Mouse (Mus musculus): ENCODE measurements around the gene Vars. TPM values are rescaled to one million over a fixed set of nuclear protein-coding genes. Genes with fewer than 3 reads are reported as not detected.
"Not testable (repeated sequence)": the region's sequence is repeated elsewhere in the genome, so short reads cannot be mapped to it uniquely, and the experiment has no call there.

Vars gene
- polyA plus RNA-seq, 1 experiment from 2014 or later, result 124 TPM

GRCm38 (mm10) chr17:35004075-35004717, 3.4 kb downstream of the Vars start:
- DNase-seq (ENCODE audit: low spot score), result no peak
- H3K27me3 ChIP-seq (ENCODE audit: control insufficient read depth, insufficient read depth, low read length), result no peaks in the 10 kb centered on the region
- H3K4me1 ChIP-seq (ENCODE audit: control insufficient read depth, insufficient read depth, low read length), result peaks cover 16% of the 10 kb centered on the region
- no peak overlapping the region for H3K4me2 ChIP-seq (ENCODE audit: low read depth, severe bottlenecking)
- no peak overlapping the region for H3K9ac ChIP-seq (ENCODE audit: low read length)
- no peaks in the 10 kb centered on the region for H3K9me3 ChIP-seq (ENCODE audit: control insufficient read depth, low read length)
- 93% methylated on average over 17 of the region's 17 CpGs for WGBS
- ATAC-seq (ENCODE audit: insufficient number of reproducible peaks, low FRiP score, low TSS enrichment, low read depth), result no peak
- no peak overlapping the region for H3K4me3 ChIP-seq (ENCODE audit: low read depth, low read length)
- H3K27ac ChIP-seq (replicated peaks; ENCODE audit: low read depth, low read length), result no peak overlapping the region
- H3K36me3 ChIP-seq (ENCODE audit: control insufficient read depth, insufficient read depth, low read length), result peaks cover 24% of the 10 kb centered on the region

GRCm38 (mm10) chr17:35005158-35005557, 4.4 kb downstream of the Vars start:
- no peak overlapping the region for H3K4me3 ChIP-seq (ENCODE audit: low read depth, low read length)
- DNase-seq (ENCODE audit: low spot score), result no peak
- H3K4me2 ChIP-seq (ENCODE audit: low read depth, severe bottlenecking), result no peak overlapping the region
- H3K4me1 ChIP-seq (ENCODE audit: control insufficient read depth, insufficient read depth, low read length), result peaks cover 14% of the 10 kb centered on the region
- no peaks in the 10 kb centered on the region for H3K27me3 ChIP-seq (ENCODE audit: control insufficient read depth, insufficient read depth, low read length)
- 93% methylated on average over 10 of the region's 10 CpGs for WGBS
- no peak overlapping the region for H3K9ac ChIP-seq (ENCODE audit: low read length)
- no peak for ATAC-seq (ENCODE audit: insufficient number of reproducible peaks, low FRiP score, low TSS enrichment, low read depth)
- H3K27ac ChIP-seq (replicated peaks; ENCODE audit: low read depth, low read length), result no peak overlapping the region
- H3K9me3 ChIP-seq (ENCODE audit: control insufficient read depth, low read length), result no peaks in the 10 kb centered on the region
- peaks cover 27% of the 10 kb centered on the region for H3K36me3 ChIP-seq (ENCODE audit: control insufficient read depth, insufficient read depth, low read length)

DNA sequence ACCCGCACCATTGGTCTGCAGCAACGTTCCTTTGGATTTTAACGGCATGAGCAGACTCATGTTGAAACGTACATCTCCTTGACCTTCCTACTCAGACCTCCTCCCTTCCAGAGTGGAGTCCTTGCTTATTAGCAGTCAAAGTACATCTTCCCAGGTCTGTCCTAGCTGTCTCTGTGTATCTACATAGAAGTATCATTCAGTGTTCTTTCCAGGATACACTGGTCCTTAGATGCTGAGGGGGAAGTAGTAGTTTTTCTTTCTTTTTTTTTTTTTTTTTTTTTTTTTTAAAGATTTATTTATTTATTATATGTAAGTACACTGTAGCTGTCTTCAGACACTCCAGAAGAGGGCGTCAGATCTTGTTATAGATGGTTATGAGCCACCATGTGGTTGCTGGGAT, 5.1 kb downstream of the Vars start:
- 94% methylated on average over 4 of the region's 5 CpGs for WGBS
- H3K27me3 ChIP-seq (ENCODE audit: control insufficient read depth, insufficient read depth, low read length); H3K9me3 ChIP-seq (ENCODE audit: control insufficient read depth, low read length); H3K4me3 ChIP-seq (ENCODE audit: low read depth, low read length); H3K27ac ChIP-seq (replicated peaks; ENCODE audit: low read depth, low read length); H3K4me2 ChIP-seq (ENCODE audit: low read depth, severe bottlenecking); DNase-seq (ENCODE audit: low spot score); H3K9ac ChIP-seq (ENCODE audit: low read length); ATAC-seq (ENCODE audit: insufficient number of reproducible peaks, low FRiP score, low TSS enrichment, low read depth): not testable (repeated sequence)
- peaks cover 14% of the 10 kb centered on the region for H3K4me1 ChIP-seq (ENCODE audit: control insufficient read depth, insufficient read depth, low read length)
- peaks cover 33% of the 10 kb centered on the region for H3K36me3 ChIP-seq (ENCODE audit: control insufficient read depth, insufficient read depth, low read length)

GRCm38 (mm10) chr17:35007387-35007991, 6.7 kb downstream of the Vars start:
- no peaks in the 10 kb centered on the region for H3K9me3 ChIP-seq (ENCODE audit: control insufficient read depth, low read length)
- H3K9ac ChIP-seq (ENCODE audit: low read length), result no peak overlapping the region
- ATAC-seq (ENCODE audit: insufficient number of reproducible peaks, low FRiP score, low TSS enrichment, low read depth) (no peak), DNase-seq (ENCODE audit: low spot score) (no peak)
- WGBS, result 96% methylated on average over 7 of the region's 7 CpGs
- H3K4me3 ChIP-seq (ENCODE audit: low read depth, low read length), result no peak overlapping the region
- peaks cover 10% of the 10 kb centered on the region for H3K4me1 ChIP-seq (ENCODE audit: control insufficient read depth, insufficient read depth, low read length)
- no peak overlapping the region for H3K4me2 ChIP-seq (ENCODE audit: low read depth, severe bottlenecking)
- peaks cover 48% of the 10 kb centered on the region for H3K36me3 ChIP-seq (ENCODE audit: control insufficient read depth, insufficient read depth, low read length)
- H3K27me3 ChIP-seq (ENCODE audit: control insufficient read depth, insufficient read depth, low read length), result no peaks in the 10 kb centered on the region
- H3K27ac ChIP-seq (replicated peaks; ENCODE audit: low read depth, low read length), result no peak overlapping the region

GRCm38 (mm10) chr17:35009586-35009985, 8.8 kb downstream of the Vars start:
- WGBS, result 94% methylated on average over 7 of the region's 7 CpGs
- no peak overlapping the region for H3K9ac ChIP-seq (ENCODE audit: low read length)
- H3K4me1 ChIP-seq (ENCODE audit: control insufficient read depth, insufficient read depth, low read length), result no peaks in the 10 kb centered on the region
- H3K36me3 ChIP-seq (ENCODE audit: control insufficient read depth, insufficient read depth, low read length), result peaks cover 68% of the 10 kb centered on the region
- ATAC-seq (ENCODE audit: insufficient number of reproducible peaks, low FRiP score, low TSS enrichment, low read depth), result no peak
- no peaks in the 10 kb centered on the region for H3K9me3 ChIP-seq (ENCODE audit: control insufficient read depth, low read length)
- no peaks in the 10 kb centered on the region for H3K27me3 ChIP-seq (ENCODE audit: control insufficient read depth, insufficient read depth, low read length)
- H3K4me2 ChIP-seq (ENCODE audit: low read depth, severe bottlenecking), result no peak overlapping the region
- H3K4me3 ChIP-seq (ENCODE audit: low read depth, low read length), result no peak overlapping the region
- no peak overlapping the region for H3K27ac ChIP-seq (replicated peaks; ENCODE audit: low read depth, low read length)
- DNase-seq (ENCODE audit: low spot score), result no peak

DNA sequence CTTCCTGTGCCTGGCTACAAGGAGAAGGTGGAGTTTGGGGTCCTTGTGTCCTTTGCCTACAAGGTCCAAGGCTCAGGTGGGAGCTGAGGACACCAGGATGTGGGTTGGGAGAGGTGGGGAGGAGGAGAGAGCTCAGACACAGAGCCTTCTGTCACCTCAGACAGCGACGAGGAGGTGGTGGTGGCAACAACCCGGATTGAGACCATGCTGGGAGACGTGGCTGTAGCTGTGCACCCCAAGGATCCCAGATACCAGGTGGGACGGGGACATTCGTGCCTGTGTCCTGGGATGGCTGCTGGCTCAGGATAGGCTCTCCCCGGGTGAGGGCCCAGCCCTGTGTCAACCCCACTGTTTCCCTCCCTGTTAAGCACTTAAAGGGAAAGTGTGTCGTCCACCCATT, 10.7 kb downstream of the Vars start:
- DNase-seq (ENCODE audit: low spot score) (no peak), ATAC-seq (ENCODE audit: insufficient number of reproducible peaks, low FRiP score, low TSS enrichment, low read depth) (no peak)
- Histone ChIP-seq H3K4me1 (ENCODE audit: control insufficient read depth, insufficient read depth, low read length) (no peaks in the 10 kb centered on the region), H3K9ac (ENCODE audit: low read length) (no peak overlapping the region), H3K4me2 (ENCODE audit: low read depth, severe bottlenecking) (no peak overlapping the region), H3K27ac (replicated peaks; ENCODE audit: low read depth, low read length) (no peak overlapping the region), H3K27me3 (ENCODE audit: control insufficient read depth, insufficient read depth, low read length) (no peaks in the 10 kb centered on the region), H3K36me3 (ENCODE audit: control insufficient read depth, insufficient read depth, low read length) (peaks cover 76% of the 10 kb centered on the region), H3K9me3 (ENCODE audit: control insufficient read depth, low read length) (no peaks in the 10 kb centered on the region), H3K4me3 (ENCODE audit: low read depth, low read length) (no peak overlapping the region)
- WGBS, result 92% methylated on average over 8 of the region's 8 CpGs

GRCm38 (mm10) chr17:35012430-35012829, 11.6 kb downstream of the Vars start:
- Histone ChIP-seq H3K4me3 (ENCODE audit: low read depth, low read length) (no peak overlapping the region), H3K27ac (replicated peaks; ENCODE audit: low read depth, low read length) (no peak overlapping the region), H3K36me3 (ENCODE audit: control insufficient read depth, insufficient read depth, low read length) (peaks cover 73% of the 10 kb centered on the region), H3K4me2 (ENCODE audit: low read depth, severe bottlenecking) (no peak overlapping the region), H3K27me3 (ENCODE audit: control insufficient read depth, insufficient read depth, low read length) (no peaks in the 10 kb centered on the region), H3K4me1 (ENCODE audit: control insufficient read depth, insufficient read depth, low read length) (no peaks in the 10 kb centered on the region), H3K9me3 (ENCODE audit: control insufficient read depth, low read length) (no peaks in the 10 kb centered on the region), H3K9ac (ENCODE audit: low read length) (no peak overlapping the region)
- WGBS, result 85% methylated on average over 13 of the region's 13 CpGs
- no peak for DNase-seq (ENCODE audit: low spot score)
- no peak for ATAC-seq (ENCODE audit: insufficient number of reproducible peaks, low FRiP score, low TSS enrichment, low read depth)

DNA sequence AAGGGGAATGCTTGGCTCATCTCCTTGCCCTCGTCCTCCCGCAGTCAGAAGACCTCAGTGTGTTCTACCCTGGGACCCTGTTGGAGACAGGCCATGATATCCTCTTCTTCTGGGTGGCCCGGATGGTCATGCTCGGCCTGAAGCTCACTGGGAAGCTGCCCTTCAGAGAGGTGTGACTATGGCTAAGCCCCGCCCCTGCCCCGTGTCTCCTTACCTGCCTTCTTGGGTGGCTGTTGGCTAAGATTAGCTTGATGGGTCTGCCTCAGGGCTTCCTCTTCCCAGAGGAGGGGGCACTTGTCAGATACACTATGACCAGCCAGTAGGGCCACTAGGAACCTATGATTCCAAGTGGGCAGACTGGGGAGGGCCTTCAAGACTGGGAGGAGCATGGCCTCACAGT, 12.4 kb downstream of the Vars start:
- ATAC-seq (ENCODE audit: insufficient number of reproducible peaks, low FRiP score, low TSS enrichment, low read depth) (no peak), DNase-seq (ENCODE audit: low spot score) (no peak)
- Histone ChIP-seq H3K27me3 (ENCODE audit: control insufficient read depth, insufficient read depth, low read length) (no peaks in the 10 kb centered on the region), H3K4me1 (ENCODE audit: control insufficient read depth, insufficient read depth, low read length) (no peaks in the 10 kb centered on the region), H3K4me2 (ENCODE audit: low read depth, severe bottlenecking) (no peak overlapping the region), H3K4me3 (ENCODE audit: low read depth, low read length) (no peak overlapping the region), H3K36me3 (ENCODE audit: control insufficient read depth, insufficient read depth, low read length) (peaks cover 69% of the 10 kb centered on the region), H3K9me3 (ENCODE audit: control insufficient read depth, low read length) (no peaks in the 10 kb centered on the region), H3K9ac (ENCODE audit: low read length) (no peak overlapping the region), H3K27ac (replicated peaks; ENCODE audit: low read depth, low read length) (no peak overlapping the region)
- WGBS, result 85% methylated on average over 6 of the region's 6 CpGs

GRCm38 (mm10) chr17:35015296-35015695, 14.5 kb downstream of the Vars start:
- no peak overlapping the region for H3K4me3 ChIP-seq (ENCODE audit: low read depth, low read length)
- H3K27ac ChIP-seq (replicated peaks; ENCODE audit: low read depth, low read length), result no peak overlapping the region
- no peak overlapping the region for H3K9ac ChIP-seq (ENCODE audit: low read length)
- ATAC-seq (ENCODE audit: insufficient number of reproducible peaks, low FRiP score, low TSS enrichment, low read depth), result no peak
- H3K9me3 ChIP-seq (ENCODE audit: control insufficient read depth, low read length), result no peaks in the 10 kb centered on the region
- no peaks in the 10 kb centered on the region for H3K4me1 ChIP-seq (ENCODE audit: control insufficient read depth, insufficient read depth, low read length)
- H3K27me3 ChIP-seq (ENCODE audit: control insufficient read depth, insufficient read depth, low read length), result no peaks in the 10 kb centered on the region
- DNase-seq (ENCODE audit: low spot score), result no peak
- H3K36me3 ChIP-seq (ENCODE audit: control insufficient read depth, insufficient read depth, low read length), result peaks cover 60% of the 10 kb centered on the region
- no peak overlapping the region for H3K4me2 ChIP-seq (ENCODE audit: low read depth, severe bottlenecking)
- WGBS, result 92% methylated on average over 16 of the region's 16 CpGs

All from limb, embryonic 11.5 days (tissue).